Mouse (Mus musculus): ENCODE measurements around the gene Cfl2.

- TF ChIP-seq POLR2A (IDR thresholded peaks at IDR 0.05; ENCODE audit: borderline replicate concordance, extremely low read depth, low read depth, low read length) = no peak
- TF ChIP-seq CTCF (IDR thresholded peaks at IDR 0.05; ENCODE audit: insufficient read depth, low read length) = peak; percentile 99
Observed at GRCm38 (mm10) chr12:54830574-54830973, 32.1 kb downstream of the Cfl2 start.
